Mouse (Mus musculus): ENCODE data around the gene Ccser1.

The Ccser1 gene

DNA sequence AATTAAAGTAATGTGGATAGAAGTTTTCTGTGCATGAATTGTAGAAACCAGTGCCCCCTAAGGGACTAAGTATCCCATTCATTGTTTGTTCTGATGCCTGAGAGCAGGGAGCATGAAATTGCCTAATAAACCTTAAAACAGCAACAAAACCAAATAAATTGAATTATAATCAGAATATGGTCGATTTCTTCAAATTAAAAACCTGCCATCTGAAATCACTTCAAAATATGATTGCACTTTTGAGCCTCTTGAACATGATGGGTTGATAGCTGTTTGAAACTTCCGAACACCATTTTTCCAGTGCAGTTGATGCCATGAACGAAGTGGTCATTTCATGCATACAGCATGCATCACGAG lies 886.9 kb downstream of the Ccser1 start:
- DNase-seq: no peak

DNA sequence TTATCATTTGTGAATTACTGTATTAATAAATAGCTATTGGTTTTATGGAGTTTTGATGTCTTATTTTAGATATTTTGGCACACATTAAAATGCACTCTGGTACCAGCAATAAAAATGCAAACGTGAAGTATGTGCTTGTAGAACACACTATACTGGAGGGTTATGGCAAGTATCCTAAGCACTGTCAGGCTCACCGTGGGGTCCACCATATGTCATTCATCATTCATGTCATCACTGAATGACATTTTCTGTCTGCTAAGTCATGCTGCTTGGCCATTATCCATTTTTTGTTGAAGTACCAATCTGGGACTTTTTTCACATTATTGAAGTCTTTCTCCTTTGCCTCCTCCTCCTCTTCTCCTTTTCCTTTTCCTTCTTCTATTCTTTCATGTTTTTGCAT lies 925.3 kb downstream of the Ccser1 start:
- no peak for DNase-seq

DNA sequence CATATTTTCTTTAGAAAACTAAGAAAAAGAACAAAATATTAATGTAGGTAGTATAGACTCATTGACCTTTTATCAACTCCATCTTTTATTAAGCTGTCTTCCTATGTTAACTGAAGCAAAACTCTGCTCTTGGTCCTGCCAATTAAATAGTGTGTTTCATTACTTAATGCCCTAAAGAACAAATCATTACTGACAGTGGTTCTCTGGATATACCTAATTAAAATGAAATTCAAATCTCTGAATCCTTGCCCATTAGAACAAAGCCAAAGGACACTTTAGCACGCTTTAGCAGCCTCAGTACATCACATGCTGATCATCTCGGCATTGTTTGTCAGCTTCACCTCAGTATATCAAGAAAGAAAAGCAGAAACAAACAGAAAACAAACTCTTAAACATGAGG lies 952.4 kb downstream of the Ccser1 start:
- no peak for DNase-seq

DNA sequence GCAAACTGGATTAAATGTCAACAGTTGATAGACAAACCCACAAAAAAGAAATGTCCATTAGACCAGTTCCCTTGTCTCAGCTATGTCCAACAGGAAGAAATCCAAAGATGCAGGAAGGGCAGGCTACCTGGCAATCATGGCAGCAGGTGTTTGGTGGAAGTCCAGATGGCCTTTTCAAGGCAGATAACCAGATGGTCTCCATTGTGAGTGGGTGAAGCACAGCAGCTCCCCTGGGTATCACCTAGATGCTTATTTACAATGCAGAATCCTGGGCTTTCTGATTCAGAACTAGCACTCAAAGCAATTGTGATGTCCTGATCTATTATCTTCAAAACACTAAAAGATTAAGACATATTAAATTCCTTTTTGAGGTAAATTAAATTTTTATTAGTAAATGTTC lies 980.2 kb downstream of the Ccser1 start:
- no peak for DNase-seq

DNA sequence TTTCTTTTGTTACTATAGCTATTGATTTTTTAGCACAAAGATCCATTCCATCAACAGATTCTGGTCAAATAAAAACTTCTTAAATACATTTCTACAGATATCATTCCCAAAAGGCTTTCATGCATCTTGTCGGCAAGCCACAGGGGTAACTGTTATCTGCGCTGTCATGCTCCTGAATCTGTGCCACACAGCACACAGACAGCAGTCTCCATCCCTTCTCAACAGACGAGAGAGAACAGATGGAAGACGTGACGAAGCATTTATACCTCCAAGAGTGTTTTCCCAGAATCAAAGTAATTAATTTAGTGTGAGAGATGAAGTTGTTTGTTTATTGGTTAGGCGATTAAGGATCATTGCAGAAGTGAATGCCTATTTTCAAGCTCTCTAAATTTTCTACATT lies 982.5 kb downstream of the Ccser1 start:
- peak; percentile 9 for DNase-seq

DNA sequence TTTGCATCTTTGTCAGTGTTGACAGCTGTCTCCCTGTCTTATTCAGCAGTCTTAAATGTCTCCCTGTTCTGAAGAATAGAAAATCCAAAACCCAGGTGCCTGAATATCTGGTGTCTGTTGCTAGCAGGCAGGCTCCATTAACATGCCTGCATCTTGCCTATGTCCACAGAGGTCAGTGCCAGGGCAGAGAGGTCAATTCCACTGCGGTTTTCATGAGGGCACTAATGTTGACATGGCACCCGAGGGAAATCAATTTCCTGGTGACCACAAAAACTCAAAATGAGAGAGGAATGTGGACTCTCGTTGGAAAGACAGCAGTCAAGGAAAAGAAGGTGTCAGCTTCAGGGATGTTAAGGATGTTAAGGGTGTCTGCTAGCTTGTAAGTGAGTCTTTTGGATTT lies 983.7 kb downstream of the Ccser1 start:
- DNase-seq: no peak

DNA sequence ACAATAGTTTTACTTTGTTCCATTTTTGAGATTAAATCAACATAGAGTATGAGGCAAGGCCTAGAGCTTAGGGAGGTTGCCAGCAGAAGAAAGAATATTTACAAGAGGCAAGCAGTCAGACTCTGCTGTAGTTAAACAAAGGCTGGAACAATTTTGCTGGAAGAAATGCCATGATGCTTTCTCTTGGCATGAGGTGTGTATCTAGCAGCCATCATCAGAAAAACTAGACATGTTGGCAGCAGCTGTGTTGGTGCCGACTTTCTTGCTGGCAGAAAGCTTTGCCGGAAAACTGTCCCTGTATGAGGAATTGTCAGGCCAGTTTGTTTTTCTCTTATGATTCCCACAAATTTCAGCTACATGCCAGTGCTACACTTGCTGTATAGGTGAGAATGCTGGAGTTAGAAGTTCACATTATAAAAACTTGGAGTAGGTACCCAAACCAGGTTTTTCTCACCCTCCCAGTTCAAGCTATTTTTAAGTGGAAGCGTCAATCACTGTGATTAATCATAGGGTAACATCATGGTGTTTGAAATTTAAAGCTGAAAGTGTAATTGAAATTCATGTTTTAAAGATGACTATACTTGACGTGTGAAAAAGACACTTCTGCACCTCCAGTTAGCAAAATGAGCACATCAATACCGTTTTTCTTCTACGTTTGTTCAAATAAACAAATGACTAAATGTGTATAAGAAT lies 1016.5 kb downstream of the Ccser1 start:
- DNase-seq: peak; percentile 30

DNA sequence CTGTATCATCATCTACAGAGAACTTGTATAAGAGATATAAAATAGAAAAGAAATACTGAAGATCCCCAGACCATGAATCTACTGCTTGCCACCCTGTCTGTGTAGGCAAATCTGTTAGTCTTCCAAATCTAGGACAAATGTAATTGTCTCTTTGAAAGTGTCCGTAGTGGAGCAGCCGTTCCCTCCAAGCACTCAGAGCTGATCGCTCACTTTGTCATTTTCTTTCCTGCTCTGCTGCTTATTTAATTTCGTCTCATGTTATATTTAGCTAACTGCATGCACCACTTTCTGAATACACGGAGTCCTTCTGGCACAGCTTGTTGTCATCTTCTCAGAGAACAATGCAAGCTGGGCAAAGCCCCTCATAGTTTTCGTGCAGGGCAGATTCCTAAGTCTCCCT lies 1018.6 kb downstream of the Ccser1 start:
- DNase-seq: peak; percentile 7

DNA sequence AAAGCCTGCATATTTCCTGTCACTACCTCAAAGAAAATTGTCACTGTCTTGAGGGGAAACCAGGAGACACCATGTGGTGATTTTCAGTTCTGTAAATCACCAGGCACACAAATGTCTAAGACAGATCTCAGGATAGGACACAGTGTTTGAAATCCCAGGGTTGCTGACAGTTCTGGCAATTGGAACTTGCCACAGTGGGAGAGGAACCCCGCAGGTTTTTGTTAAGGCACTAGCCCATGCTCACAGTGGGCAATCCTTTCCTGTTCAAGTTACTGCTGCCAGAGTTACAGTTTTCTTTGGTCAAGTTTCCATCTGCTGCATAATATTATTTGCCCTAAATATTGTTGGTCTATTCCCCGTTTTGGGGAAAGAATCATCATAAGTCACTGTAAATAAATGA lies 1024.9 kb downstream of the Ccser1 start:
- no peak for DNase-seq

DNA sequence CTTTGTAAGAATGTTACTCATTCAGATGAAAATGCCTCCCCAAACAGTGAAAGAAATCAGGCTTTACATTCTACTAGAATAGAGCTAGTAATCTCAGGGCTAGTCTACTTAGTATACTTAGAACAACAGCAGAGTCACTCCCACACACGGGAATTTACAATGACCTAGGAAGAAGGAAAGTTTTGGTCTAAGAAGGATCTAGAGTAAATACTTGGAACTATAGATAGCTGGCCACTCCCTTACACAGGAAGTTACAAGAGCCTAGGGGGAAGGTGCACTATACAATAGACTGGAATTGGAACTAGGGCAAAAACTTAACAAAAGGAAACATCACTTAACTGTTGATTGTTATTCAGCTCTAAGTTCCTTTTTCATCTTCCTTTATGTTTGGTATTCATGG lies 1041.7 kb downstream of the Ccser1 start:
- DNase-seq: no peak

DNA sequence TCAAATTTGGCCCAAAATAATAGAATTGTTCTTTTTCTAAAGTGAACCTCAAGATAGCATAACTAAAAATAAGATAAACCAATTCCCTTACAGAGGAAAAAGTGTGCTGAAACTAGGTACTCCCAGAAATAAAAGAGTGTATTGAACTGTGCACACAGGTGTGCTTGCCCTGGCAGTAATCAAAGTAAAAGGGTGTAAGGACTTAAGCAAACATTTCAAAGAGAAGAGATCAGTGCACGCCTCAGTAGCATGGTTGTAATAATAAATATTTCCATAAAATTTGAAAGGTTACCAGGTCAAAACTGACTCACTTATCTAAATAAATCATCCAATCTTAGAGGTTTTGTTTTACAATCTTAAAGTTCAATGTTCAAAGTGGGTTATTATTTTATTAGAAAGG lies 1083.8 kb downstream of the Ccser1 start:
- no peak for DNase-seq

DNA sequence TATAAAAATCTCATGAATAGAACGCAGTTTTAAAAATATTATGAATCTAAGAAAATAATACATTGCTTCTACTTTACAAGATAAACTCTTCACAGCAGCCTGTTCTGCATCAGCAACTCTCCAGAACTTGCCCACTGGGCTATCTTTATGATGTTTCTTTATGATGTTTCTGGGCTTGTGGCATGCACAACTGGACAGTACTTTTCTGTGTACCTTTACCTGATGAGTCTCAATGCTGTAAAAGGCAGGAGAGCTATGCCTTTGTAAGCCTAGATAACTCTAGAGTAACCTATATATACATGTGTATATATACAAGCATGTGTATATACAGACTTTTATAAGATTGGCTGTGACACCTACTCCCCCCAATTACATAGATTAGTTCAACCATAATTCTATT lies 1084.4 kb downstream of the Ccser1 start:
- DNase-seq: no peak

DNA sequence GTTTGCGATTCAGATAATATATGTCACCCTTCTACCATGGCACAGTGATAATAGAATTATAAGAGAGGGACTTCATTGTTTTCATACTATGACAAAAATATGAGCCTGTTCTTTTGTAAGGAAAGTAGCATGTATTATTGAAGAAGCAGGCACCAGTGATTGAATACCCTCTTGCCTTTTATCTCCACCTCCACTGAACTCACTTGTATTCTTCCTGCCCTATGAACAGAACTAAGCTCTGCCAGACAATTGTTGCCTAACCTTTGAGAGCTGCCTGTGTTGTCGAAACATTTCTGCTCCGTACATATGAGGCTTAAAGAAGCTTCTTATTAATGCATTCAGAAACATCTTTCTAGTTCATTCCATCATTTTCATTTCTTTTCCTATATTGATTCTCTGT lies 1101.1 kb downstream of the Ccser1 start:
- no peak for DNase-seq

DNA sequence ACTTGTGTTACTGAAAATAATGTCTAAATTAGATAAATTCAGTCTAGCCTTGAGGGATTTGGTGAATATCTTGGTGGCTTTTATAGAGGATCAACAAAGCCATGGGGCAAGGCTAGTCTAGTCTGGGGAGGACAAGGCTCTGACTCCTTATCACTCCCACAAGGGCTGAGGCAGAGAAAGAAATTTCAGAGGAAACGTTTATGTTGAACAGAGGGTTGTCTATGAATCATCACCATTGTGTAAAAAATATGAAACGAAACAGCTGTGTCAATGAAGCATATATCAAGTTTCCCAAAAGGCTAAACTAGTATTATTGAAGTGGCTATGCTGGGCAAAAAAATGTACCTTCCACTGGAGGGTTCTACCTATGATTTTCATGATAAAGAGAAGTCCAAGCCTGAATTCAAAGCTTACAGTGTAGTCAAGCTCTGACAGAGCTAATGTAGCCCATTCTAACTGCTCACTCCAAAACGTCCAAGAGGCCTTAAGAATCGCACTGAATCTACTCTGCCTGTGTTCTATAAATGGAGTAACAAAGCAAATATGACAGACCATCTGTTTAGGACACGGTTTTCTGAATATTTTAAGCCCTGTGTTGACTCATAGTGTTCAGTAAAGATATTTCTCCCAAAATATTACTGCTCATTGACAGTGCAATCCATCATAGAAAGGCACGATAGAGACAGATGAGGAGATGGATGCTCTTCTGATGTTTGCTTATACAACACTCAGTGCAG lies 1121.6 kb downstream of the Ccser1 start:
- peak; percentile 12 for DNase-seq

DNA sequence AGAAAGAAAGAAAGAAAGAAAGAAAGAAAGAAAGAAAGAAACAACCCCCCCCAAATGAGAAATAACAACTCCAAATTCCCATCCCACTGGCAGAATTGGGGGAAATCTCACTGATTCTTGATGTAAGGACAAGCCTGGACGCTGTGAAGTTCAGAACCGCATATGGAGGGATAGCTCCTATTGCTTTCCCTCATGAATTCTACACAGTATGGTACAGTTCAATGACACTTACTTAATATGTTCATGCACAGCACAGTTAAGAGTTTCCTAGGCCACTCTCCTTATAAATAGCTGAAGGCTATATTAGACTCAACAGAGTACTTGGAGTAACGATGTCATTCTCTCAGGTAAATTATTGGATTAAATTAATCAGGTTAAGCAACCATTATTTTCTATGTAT lies 1138.5 kb downstream of the Ccser1 start:
- DNase-seq: no peak

DNA sequence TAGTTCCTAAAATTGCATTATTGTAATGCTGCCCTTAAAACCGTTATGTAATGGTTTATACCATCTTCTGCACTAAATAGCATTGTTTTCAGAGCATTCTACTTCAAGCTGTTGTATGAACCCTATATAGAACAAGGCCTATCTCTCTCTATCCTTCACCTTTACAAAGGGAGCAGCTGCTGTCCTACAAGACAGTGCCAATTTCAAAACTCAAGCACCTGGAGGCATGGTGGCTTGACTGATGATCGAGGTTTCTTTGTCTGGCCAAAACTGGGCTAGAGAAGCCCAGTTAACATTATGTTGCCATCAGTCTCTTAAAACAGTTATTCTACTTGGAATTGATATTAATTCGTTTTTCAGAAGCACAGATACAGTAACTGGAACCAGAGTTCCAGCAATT lies 1160.2 kb downstream of the Ccser1 start:
- DNase-seq: no peak

DNA sequence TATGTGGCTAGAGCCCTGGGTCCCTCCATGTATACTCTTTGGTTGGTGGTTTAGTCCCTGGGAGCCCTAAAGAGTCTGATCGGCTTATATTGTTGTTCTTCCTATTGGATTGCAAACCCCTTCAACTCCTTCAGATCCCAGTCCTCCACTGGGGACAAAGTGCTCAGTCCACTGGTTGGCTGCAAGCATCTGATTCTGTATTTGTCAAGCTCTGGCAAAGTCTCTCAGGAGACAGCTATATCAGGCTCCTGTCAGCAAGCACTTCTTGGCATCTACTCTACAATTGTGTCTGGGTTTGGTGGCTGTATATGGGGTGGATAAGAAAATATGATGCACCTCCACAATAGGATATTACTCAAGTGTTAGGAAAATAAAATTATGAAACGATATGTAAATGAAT lies 1187.7 kb downstream of the Ccser1 start:
- DNase-seq: no peak
